Mouse (Mus musculus): ENCODE results near the gene Gm10577.

DNA sequence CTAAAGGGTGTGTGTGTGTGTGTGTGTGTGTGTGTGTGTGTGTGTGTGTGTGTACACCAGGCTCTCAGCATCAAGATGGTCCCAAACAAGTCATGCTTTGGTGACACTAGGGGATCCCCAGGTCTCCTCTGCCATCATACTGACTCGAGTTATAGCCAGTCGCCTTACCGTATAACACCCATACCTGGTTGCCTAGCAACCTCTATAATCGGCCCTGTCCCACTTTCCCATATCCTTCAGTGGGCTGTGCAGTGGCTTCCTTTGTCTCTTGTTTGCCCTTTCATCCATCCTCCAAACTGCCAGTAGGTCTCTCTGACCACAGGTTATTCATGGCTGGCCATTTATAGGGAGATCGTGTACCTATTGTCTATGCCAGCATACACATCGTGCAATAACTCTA is 19.4 kb downstream of the Gm10577 start:
- TF ChIP-seq CTCF (IDR thresholded peaks at IDR 0.05; ENCODE audit: low read depth) = no peak
- TF ChIP-seq EP300 (IDR thresholded peaks at IDR 0.05; ENCODE audit: low read depth) = no peak
